Mouse (Mus musculus) kidney, postnatal 14 days (tissue): ENCODE results near the gene Rag1.

Source experiments
- DNase-seq: peaks from one replicate; pipeline ENCODE4 v3.0.0; 2022; ENCODE audit warnings: mixed read lengths

Gene Rag1

DNA sequence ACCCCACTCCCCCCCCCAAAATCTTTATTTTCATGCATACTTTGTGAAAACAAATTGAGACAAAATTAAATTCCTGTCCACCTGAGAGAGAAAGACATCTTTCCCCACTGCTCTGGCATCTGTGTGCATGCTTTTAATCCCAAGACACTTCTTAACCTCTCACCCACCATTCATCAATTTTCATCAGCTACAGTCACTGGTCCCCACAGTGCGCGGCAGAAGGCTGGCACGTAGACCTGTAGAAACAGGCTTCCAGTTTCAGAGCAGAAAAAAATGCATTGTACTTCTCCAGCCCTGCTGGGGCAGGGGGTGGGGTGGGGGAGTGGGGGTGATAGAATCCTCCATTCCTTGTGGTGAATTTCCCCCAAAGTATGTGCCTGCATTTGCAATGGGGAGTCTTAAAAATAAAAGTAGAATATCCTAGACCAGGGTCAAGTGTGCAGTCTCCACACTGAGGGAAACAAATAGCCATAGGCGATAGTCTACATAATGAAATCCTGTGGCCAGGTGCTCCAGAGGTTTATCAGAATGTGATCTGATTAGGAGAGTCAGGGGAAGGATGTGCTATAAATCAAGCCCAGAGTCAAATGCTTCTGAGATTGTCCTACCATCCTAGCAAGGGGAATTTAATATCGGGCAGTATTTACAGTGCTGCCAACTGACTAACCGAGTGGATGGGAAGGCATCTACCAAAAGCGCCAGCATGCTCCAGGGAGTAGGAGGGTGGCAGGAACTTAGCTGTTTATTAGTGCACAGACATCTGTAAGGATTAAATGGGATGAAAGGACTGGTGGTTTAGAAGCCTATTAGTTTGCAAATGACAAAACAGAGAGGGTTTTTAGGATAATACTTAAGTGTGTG is 10.1 kb downstream of the Rag1 start:
- no peak for DNase-seq

DNA sequence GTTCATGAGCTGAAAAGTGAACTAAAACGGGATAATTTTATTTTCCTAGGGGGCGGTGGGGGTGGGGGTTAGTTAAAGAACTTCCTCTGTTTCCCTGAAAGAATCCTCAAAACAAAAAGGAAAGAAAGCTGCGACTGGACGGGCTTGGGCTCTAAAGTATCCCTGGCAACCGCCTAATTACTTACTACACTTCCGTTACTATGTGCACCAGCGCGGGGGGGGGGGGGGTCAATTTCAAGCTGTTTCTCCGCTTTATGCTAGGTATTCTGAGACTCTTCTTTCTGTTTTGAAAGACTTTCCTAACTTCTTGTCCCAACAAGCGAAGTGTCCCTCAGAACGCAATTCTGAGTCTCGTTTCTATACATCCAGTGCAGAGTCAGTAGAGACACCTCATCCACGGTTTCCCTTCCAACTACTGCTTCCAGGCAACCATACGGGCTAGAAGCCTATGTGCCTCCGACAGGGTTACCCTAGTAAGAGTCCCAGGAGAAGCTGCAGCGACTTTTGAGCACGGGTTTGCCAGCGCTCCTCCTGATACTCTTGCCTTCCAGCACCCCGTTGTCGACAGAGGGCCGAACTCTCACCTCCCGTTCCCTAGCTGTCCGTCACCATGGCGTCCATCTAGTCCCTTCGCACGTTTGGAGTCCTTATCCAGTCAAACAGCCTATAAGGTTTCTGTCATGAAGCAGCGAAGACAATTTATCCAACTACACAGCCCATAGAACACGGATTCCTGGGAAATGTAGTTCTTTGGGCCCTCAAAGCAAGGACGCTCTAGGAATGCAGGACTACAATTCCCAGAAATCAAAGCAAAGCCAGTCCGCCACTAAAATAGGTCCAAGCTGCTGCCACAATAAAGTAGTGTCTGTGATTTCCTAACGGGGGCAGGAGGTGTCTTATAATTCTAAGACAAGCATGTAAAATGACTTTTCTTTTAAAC is 20.7 kb downstream of the Rag1 start:
- peak; percentile 94 for DNase-seq

DNA sequence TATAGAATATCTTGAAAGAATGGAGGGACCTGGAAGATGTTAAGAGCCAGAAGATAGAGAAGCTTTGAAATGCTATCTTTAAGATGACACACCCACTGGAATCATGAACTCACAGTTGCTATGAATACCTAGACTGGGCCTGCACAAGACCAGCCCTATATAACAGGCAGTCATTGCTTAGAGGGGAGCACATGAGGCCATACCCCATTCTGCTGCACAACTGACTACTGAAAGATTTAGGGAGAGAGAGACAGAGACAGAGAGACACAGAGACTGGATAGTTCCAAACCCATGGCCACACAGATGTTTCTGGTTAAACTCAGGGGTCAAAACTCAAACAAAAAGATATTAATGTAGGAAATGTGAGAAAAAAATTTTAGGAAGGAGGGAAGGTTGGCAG is 22.1 kb downstream of the Rag1 start:
- DNase-seq, result no peak

DNA sequence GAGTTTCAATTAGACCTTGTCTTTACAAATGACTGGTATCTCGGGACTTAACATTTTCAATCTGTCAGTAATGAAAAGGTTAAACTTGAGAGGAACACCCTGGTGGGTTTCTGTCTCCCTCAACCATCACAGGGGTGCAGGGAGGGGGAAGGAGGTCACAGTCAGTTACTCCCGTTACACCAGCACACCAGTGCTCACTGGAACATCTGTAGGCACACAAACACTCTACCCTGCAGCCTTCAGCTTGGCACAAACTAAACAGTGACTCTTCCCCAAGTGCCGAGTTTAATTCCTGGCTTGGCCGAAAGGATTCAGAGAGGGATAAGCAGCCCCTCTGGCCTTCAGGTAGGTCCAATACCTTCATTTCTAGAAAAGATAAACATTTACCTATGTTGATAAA is 24.8 kb downstream of the Rag1 start, which contains the start of gene Rag2:
TSS of gene Rag2 (plus strand) at position 193 of the 400 bp plus-strand sequence.
- DNase-seq, result no peak

DNA sequence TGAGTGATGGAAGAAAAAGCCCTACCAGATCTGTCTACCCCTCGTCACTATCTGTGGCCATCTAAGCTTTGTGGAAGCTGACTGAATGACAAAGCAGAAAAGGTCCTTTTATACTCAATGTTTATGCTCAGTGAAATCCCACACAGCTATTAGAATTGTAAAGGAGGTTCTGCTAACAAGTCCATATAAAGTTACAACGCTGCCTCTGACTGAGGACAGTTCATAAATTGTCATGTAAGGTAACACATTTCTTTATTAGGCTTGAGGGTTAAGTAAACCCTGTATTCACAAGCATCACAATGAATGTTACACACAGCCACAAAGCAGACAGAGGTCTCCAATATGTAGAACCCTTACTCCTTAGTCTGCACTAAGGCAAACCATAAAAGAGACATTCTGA is 25.3 kb downstream of the Rag1 start:
- DNase-seq, result no peak

DNA sequence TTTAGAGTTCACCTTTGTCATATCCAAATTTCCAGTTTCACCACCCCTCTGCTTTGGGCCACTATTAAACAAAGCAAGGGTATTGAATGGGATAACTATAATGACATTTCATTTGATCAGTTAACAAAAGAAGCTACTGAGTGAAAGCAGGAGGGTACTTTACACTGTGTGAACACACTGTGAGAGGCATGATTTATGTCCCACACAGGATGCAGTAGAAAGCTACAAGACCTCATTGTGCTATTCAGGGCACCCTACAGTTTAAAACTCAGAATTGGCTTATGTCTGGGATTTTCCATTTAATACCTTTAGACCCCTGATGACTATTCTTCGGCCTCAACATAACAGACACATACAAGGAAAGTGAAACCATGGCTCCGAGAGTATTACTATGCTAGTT is 26.3 kb downstream of the Rag1 start:
- DNase-seq, result no peak

DNA sequence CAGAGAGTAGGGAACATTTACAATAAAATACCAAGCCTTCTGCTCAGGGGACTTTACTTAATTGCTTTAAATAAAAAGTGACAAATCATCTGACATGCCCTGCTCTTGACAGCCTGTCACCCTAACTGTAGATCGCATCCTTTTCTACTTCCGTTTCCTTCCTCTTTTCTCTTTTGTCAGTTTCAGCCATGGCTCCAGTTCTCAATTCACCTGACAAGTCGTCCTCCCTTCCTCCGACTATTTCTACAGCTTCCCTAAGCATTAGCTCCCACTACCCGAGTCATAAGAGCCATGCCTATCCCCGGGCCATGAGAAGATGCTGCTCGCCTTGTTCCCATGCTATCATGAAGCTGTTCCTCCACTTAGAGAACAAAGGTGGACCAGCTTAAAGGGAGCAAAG is 27.7 kb downstream of the Rag1 start:
- DNase-seq, result no peak

DNA sequence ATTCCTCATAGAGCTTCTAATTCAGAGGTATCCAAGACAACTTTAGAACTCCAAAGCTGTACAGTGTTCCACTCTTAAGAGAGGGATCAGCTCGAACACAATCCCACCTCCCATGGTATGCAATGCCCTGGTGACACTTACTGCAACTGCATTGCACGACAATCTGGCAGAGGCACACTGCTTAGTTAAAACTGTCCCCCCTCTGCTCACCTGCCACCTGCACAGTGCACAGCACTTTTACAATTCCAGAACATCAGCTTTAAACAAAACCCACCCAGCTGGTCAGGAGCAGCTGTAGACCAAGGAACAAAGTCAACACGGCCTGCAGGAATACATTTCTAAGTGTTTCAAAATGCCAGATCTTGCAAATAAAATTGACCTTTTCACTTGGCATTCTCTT is 28.4 kb downstream of the Rag1 start:
- no peak for DNase-seq

DNA sequence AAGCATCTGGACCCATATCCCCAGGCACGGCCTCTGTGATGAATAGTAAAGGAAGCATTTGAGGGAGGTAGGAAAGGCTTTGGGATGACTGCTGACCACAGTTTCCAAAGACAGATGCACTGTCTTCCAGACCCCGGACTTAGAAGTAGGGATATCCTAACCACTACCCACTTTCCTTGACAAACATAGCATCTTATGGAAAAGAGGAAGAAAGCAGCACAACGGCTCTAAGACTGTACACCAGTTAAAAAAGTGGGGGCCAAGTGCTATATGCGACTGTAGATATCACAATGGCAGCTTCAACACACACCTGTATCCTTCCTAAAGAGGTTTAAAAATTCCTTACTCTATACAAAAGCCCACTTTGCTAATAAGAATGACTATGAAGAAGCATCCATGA is 30.9 kb downstream of the Rag1 start:
- DNase-seq, result no peak

DNA sequence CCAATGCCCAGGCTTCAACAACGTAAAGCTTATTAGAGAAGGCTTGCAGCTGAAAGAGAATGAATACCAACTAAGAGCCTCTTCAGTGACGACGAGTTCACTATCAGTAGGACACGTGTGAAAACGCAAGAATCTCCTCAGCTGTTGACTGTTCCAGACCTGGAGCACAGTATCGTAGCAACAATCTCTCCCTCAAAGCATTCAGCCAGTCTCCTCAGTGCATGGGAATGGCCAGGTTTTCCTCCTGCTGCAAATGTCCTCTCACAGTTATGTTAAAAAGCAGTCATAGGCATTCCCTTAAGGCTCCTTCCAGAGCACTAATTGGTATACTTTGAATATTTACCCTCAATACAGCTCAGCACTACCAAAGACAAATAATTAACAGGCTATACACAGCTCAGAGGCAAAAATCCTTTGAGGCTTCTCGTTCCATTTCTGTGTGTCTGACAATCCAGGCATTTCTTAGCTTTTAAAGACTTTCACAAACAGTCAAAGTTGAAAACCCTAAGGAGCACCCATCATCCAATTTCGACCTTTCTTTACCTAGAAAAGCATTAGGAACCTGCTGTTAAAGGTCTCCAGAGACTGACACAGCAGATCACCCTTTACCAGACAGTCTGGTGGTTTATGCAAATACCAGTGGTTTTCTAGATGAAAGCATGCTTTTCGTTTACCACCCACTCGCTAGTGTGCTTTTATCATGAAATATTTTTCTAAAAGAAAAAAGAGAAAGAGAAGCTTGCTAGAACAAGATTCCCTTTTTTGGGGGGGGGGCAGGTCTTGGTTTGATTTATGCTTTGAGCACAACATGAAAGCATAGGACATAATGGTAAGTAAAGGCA is 33.6 kb downstream of the Rag1 start:
- no peak for DNase-seq

DNA sequence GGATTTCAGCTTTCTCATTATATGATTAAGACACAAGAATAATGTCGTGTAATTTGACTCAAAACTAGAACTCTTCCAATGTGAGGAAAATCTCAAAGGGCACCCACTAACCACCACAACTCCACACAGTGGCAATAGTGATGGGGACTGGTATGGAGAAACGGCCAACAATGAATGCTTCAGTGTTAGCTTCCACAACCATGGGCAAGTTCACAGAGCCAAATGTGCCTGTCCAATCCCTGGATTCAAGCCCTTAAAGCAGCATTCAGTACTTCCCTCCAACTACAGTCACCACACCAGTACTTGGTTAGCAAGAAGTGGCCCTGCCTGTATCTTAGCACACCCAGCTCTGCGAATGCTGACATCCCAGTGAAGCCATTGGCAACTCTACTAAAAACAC is 38.4 kb downstream of the Rag1 start:
- DNase-seq, result no peak

DNA sequence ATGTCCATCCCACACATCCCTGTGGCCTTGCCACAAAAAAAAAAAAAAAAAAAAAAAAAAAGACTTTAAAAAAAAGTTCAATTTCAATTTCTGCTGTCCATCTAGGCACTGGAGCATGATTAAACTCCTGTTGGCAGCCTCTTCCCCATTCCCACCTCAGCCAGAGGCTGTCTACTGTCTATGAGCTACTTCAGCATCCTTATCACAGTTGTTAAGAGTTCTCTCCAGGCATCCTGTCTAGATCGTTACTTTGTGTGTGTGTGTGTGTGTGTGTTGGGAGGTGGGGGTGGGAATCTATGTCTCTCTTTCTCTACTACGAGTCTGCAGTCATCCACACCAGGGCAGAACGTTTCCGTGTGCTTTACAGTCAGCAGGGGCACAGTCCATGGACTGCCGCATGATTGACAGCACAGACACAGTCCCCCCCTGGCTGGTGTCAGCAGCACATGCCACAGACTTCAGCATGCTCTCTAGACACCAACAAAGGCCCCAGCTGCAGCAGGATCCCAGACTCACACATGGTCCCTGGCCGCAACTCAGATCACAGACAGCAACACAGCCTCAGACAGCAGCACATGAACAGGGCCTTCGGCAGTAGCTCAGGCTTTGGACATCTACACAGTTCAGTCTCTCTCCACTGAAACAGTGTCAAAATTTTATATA is 40.9 kb downstream of the Rag1 start:
- no peak for DNase-seq

DNA sequence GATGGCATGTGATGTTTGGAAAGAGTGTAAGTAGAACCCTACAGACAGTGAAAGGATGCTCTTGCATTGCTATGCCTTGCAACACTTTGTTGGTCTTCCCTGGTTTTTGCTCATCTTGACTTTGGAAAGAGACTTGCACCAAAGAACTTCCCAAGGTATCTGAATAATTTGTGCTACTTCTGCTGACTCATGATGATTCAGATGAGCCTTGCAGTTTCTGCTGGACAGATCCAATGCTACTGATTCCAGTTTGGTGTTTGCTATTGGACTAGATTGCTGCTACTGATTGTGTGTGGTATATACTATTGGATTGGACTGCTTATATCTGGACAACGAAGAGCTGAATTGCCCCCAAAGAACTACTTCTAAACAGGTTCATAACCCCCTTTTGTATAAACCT is 46.2 kb downstream of the Rag1 start:
- DNase-seq, result no peak

DNA sequence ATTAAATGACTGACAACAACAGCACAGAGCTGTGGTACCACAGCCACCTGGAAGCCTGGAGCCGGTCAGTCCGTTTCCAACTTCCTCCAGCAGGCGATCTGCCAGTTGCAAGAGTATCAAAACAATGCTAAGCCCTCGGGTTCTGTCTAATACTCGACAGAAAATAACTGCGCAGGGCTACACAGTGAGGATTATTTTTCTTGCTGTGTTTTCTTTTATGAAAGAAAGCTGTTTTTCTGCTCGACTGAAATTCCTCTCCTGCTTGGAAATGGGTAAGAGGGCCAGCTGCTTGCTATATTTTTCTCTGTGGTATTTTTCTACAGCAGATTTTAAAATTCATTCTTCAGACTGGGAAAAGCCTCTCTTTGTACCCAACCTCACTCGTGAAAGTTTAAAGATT is 48.6 kb downstream of the Rag1 start:
- peak; percentile 47 for DNase-seq

DNA sequence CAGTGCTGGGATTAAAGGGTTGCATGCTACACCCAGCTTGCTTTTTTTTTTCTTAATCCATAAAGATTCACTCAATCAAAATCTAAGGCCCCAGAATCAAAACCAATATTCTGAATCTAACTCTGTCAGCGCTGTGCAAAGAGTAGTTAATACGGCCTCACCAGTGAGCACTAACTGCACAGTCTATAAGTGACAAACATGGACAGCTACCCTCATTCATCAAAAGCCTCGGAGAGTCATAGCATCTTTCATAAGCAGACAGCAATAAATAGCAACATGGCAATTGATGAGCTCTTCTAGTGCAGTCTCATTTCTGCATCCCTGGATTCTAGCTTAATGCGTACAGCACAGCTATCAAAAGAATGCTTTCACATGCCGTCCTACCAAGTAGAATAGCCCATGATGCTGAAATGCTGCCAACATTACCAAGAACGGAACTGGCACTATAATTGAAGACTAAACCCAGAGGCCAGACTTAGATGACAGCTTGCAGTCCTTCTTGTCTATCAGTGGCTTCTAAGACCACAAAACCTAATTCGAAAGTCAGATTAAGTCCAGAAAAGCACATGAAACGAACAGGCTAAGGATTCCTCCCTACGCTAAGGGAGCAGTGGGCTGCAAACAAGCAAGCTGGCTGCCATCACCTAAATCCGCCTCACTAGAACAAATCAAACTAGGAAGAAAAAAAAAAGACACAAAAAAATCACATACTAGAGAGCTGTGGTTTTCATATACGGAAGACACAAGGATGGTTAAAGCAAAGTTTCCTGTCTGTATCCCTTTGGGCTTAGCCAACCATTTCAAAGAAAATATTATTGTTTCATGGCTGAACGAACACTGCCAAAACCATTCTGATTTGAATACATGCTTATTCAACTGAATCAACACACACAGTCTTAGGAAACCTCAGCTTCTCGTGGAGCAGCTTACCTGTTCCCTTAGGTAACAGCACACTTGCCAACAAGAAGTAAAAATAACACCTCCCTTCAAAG is 50.8 kb downstream of the Rag1 start:
- no peak for DNase-seq

DNA sequence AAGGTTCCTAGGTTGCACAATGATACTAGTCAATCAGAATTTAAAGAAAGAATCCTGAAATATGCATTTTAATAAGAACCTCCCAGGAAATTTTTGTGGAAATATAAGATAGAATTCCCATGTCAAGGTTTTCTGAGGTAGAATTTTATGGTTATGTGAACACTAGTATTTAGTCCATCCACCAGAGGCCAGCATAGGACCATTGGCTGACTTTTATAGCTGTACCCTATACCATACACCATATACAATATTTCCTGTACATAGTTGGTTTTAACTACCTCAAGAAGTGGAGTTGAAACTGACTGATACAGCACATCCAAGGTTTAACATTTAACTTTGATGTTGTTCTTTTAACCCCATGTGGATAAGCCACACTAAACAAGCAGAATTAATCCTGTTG is 52.1 kb downstream of the Rag1 start:
- DNase-seq, result no peak

DNA sequence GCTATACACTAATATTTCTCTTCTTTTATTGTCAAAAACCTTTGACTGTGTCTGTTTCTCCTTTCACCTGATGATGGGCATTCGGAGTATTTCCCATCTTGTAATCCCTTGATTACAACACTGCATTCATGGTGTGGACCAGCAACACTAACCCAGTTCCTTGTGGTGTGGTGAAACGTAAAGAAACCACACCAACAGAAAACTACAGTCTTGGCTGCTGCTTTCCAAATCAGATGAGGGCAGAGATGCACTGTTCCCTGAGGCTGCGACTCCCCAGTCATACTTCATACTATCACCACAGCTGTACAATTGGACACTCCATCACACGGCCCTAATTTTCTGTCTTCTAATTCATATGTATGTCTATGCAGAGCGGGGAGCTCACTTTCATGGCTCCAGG is 54.6 kb downstream of the Rag1 start:
- no peak for DNase-seq

DNA sequence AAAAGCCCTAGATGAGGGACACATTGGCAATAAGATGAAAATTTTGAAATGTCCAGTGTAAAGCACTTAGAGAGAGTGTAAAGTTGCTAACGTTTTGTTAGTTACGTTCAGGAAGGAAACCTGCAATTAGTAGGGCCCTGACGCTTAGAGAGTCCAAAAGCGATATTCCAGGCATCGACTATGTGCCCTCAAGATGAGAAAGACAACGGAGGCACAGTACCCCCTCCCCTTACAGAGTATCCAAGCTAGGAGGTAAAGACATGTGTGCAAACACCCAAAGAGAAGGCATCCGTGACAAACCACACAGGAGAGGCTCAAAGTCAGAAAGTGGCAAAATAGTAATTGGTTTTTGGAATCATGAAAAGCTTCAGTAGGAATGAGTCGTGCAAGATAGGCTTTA is 56.4 kb downstream of the Rag1 start:
- DNase-seq, result no peak

DNA sequence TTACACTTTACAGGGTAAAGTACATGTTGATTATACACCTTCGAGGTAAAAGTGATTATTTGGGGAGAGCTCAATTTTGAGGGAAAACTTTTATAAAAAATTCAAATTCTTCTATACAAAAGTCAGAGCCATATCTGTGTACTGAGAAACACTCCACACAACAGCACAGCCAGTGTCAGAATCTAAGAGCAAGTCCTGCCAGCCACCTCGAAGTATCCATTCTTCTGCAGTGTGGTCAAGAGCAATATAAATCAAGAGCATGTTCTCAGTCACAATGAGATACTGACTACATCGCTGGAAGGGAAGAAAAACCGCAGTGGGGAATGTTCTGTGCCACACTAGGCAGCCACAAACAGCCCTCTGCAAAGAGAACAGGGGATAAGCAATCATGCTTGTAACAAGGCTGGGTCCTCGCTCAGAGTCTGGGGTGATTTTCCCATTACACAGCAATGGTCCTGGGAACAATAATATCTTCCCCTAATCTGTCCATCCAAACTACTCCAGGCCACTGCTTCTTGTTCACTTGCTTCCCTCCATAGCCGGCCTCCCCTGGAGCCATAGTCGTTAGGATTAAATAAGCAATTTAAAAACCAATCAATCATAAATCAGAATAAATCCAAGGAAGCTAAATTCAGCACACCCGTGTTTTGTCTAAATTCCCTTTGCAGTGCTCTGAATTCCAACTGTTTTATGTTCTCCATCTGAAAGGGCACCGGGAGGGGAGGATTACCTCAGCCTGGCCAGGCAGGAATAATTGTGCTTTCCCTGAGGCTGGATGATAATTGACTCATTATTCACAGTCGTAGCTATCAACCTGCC is 57.1 kb downstream of the Rag1 start:
- no peak for DNase-seq

DNA sequence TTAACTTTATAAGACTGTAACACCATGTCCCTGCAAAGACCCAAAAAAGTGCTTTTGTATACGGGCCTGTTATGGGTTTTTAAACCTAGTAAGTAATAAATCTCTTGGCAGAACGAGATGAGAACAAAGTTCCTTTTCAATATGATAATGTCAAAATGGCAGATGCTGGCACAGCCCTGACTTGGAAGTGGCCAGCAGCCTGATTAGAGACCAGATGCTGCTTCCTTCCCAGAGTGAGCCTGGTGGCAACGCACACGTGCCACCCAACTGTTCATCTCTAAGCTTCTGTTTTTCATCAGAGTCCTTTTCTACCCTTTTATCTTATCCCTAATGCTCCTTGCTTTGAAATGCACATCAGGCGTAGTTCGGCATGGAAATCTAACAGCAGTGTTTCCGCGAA is 57.9 kb downstream of the Rag1 start:
- no peak for DNase-seq
